Mouse (Mus musculus) cortical plate, adult 2 months (tissue): ENCODE results near the gene 4930524B15Rik.

Experiments
- CTCF ChIP-seq: fragments of 200-500 bp; IDR thresholded peaks from 2 replicates; pipeline ENCODE4 v1.5.1; 2011; ENCODE audit warnings: mild to moderate bottlenecking, control low read depth, low read length; ENCODE audit not compliant: insufficient read depth; ENCODE audit errors: extremely low read depth
- POLR2A ChIP-seq: fragments of 200-500 bp; IDR thresholded peaks from 2 replicates; pipeline ENCODE4 v1.6.1; 2011; ENCODE audit warnings: mild to moderate bottlenecking, low read length, control low read depth; ENCODE audit not compliant: insufficient read depth; ENCODE audit errors: extremely low read depth

DNA sequence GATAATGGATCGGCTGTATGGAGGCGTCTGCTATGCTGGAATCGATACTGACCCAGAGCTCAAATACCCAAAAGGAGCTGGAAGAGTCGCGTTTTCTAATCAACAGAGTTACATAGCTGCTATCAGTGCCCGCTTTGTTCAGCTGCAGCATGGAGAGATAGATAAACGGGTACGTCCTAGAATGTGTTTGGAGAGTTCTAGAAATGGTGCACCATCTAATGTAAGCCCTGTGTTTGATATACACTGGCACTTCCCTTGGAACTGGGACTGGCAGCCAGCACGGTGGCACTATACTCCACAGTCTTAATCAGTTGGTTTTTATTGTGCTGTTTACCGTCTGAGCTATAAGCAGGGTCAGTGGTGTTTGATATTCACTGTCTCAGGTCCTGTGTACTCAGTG, 35.3 kb upstream of the 4930524B15Rik start:
- TF ChIP-seq POLR2A (no peak), CTCF (no peak)
